Mouse (Mus musculus): ENCODE measurements around the gene Art1.

- no peak for TF ChIP-seq CTCF (IDR thresholded peaks at IDR 0.05; ENCODE audit: control insufficient read depth, insufficient read depth, low read length)
- TF ChIP-seq POLR2A (IDR thresholded peaks at IDR 0.05; ENCODE audit: borderline replicate concordance, control insufficient read depth, low read depth, low read length), result no peak
These were observed 675 bp upstream of the Art1 start for GRCm38 (mm10) chr7:102100868-102101267.

All from bone marrow, adult 2 months (tissue).